Mouse (Mus musculus): Measurements from ENCODE around the gene Hnrnpa0. TPM values are rescaled to one million over a fixed set of nuclear protein-coding genes. Genes with fewer than 3 reads are reported as not detected.

Gene Hnrnpa0
- total and polyA plus RNA-seq, 3 experiments = 165 to 381 (median 209) TPM

DNA sequence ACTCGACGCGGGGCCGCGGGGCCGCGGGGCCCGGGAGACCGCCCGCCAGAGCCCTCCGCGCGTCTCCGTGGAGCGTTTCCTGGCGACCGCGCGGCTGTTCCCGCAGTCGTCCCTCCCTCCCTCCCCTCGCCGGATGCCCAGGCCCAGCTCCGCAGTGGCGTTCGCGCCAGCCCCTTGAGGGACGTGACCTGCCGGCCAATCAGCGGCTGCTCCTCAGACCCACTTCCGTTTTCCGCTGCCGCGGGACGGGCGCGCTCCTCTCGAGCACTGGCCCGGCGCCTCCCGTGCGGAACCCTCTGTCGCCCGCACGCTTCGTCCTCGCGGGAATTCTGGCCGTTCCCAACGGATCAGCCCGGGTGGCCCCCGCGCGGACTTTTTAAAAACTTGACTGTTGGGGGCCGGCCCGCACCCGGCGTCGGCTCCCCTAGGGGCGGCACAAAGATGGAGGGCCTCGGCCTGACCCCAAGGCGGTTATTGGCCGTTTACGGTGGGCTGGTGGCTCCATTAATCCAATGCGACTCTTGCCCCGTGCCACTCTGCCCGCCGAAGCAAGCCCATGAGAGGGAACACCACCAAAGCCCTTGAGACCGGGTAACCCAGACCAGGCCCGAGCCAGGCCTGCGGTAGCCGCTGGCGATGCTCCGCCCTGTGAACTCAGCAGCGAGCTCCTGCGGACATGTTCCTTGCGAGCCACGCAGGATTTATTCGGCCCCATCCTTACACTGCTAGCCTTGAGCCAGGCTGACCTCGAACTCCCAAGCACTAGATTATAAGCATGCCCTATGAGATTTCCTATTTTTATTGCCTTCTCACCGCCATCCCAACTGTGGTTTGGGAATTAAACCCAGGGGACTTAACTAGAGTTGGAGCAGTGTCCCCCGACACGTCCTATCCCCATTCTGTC lies 664 bp upstream of the Hnrnpa0 start:
- DNase-seq (ENCODE audit: low read depth, low spot score) = peak; percentile 96
- Histone ChIP-seq H3K4me1 (ENCODE audit: control insufficient read depth in 1 of 2, insufficient read depth in 2 of 2, low read length in 2 of 2) (peaks cover 3 to 15% of the 10 kb centered on the region in 2 experiments), H3K9ac (ENCODE audit: control insufficient read depth, low read depth, low read length, poor library complexity, severe bottlenecking) (peak overlapping the region; percentile 96), H3K79me2 (ENCODE audit: control insufficient read depth, insufficient read depth, low read length, poor library complexity) (peaks cover 32% of the 10 kb centered on the region), H3K27ac (ENCODE audit: control insufficient read depth, low read depth, low read length) (peak overlapping the region; percentile 90), H3K9me3 (replicated peaks; ENCODE audit: insufficient read depth, low read length) (no peaks in the 10 kb centered on the region), H3K36me3 (ENCODE audit: control insufficient read depth in 1 of 2, insufficient read depth in 2 of 2, low read length in 2 of 2) (peaks cover 4 to 26% of the 10 kb centered on the region in 2 experiments; a peak in 3 of 4 replicates), H3K27me3 (ENCODE audit: control insufficient read depth in 1 of 2, insufficient read depth in 2 of 2, low read length in 2 of 2) (no peaks in the 10 kb centered on the region), H3K4me3 (ENCODE audit: control insufficient read depth in 1 of 2, insufficient read depth in 1 of 2, low read depth in 2 of 2, low read length in 2 of 2) (peak overlapping the region; percentile 63 to 74)
- TF ChIP-seq NRF1 (IDR thresholded peaks at IDR 0.05; ENCODE audit: insufficient read depth, low read depth, low read length, poor library complexity, severe bottlenecking) = no peak
- TF ChIP-seq POLR2AphosphoS5 (IDR thresholded peaks at IDR 0.05; ENCODE audit: borderline replicate concordance, low read depth, low read length) = peak; percentile 66; the same call in 1 of the 2 replicates
- TF ChIP-seq SIN3A (IDR thresholded peaks at IDR 0.05; ENCODE audit: low read length) = peak; percentile 34; the same call in 1 of the 2 replicates
- TF ChIP-seq TCF12 (IDR thresholded peaks at IDR 0.05; ENCODE audit: low read depth, low read length) = peak; percentile 79
- TF ChIP-seq E2F4 (IDR thresholded peaks at IDR 0.05; ENCODE audit: borderline replicate concordance, low read depth, low read length) = peak; percentile 94; the same call in 1 of the 2 replicates
- no peak for TF ChIP-seq BHLHE40 (IDR thresholded peaks at IDR 0.05; ENCODE audit: borderline replicate concordance, low read depth, low read length)
- TF ChIP-seq MYB (IDR thresholded peaks at IDR 0.05; ENCODE audit: low read depth, low read length) = peak; percentile 66
- TF ChIP-seq CHD1 (IDR thresholded peaks at IDR 0.05; ENCODE audit: low read depth, low read length) = 0 out of 2 replicates have a peak, but pooled peaks have one; percentile 35
- TF ChIP-seq ZKSCAN1 (IDR thresholded peaks at IDR 0.05; ENCODE audit: low read depth, low read length) = no peak
- peak; percentile 32 for TF ChIP-seq ZMIZ1 (IDR thresholded peaks at IDR 0.05; ENCODE audit: low read depth, low read length)
- TF ChIP-seq POLR2AphosphoS2 (IDR thresholded peaks at IDR 0.05; ENCODE audit: low read length) = peak; percentile 87
- no peak for TF ChIP-seq RCOR1 (IDR thresholded peaks at IDR 0.05; ENCODE audit: low read depth, low read length)
- 0 out of 6 replicates have a peak, but pooled peaks of 1 of the 3 experiments have one; percentile 0 for TF ChIP-seq CTCF (IDR thresholded peaks at IDR 0.05 in 2 of 3, conservative IDR thresholded peaks at IDR 0.05 in 1 of 3; ENCODE audit: control insufficient read depth in 1 of 3, insufficient read depth in 1 of 3, low read depth in 2 of 3, low read length in 3 of 3, poor library complexity in 1 of 3, severe bottlenecking in 1 of 3)
- TF ChIP-seq NELFE (IDR thresholded peaks at IDR 0.05; ENCODE audit: low read depth, low read length) = peak; percentile 67
- TF ChIP-seq ELF1 (IDR thresholded peaks at IDR 0.05; ENCODE audit: low read depth, low read length) = peak; percentile 77
- no peak for TF ChIP-seq MAFK (IDR thresholded peaks at IDR 0.05; ENCODE audit: borderline replicate concordance, low read depth, low read length)
- TF ChIP-seq EP300 (IDR thresholded peaks at IDR 0.05; ENCODE audit: low read depth in 1 of 2, low read length in 2 of 2) = no peak
- peak; percentile 42; the same call in 1 of the 2 replicates for TF ChIP-seq TBP (IDR thresholded peaks at IDR 0.05; ENCODE audit: low read depth, low read length)
- TF ChIP-seq UBTF (IDR thresholded peaks at IDR 0.05; ENCODE audit: borderline replicate concordance, insufficient read depth, low read depth, low read length) = 0 out of 2 replicates have a peak, but pooled peaks have one; percentile 49
- TF ChIP-seq GABPA (IDR thresholded peaks at IDR 0.05; ENCODE audit: low read depth, low read length) = no peak
- peak; percentile 68; the same call in 1 of the 2 replicates for TF ChIP-seq JUND (IDR thresholded peaks at IDR 0.05; ENCODE audit: low read depth, low read length)
- TF ChIP-seq HCFC1 (IDR thresholded peaks at IDR 0.05; ENCODE audit: low read depth, low read length) = peak; percentile 80
- peak; percentile 70 to 87; a peak in 3 of 4 replicates for TF ChIP-seq POLR2A (IDR thresholded peaks at IDR 0.05; ENCODE audit: control insufficient read depth in 1 of 2, insufficient read depth in 1 of 2, low read depth in 1 of 2, low read length in 2 of 2, poor library complexity in 1 of 2)

All from MEL (cell line).